Mouse (Mus musculus): ENCODE measurements around the gene Rrm1.

GRCm38 (mm10) chr7:102480821-102481220, 39.3 kb downstream of the Rrm1 start:
- no peak for TF ChIP-seq CTCF (IDR thresholded peaks at IDR 0.05; ENCODE audit: low read depth)
- no peak for TF ChIP-seq EP300 (IDR thresholded peaks at IDR 0.05; ENCODE audit: low read depth)
